ENCODE assay signal across 8 mouse cellular contexts in the genomic region with DNA sequence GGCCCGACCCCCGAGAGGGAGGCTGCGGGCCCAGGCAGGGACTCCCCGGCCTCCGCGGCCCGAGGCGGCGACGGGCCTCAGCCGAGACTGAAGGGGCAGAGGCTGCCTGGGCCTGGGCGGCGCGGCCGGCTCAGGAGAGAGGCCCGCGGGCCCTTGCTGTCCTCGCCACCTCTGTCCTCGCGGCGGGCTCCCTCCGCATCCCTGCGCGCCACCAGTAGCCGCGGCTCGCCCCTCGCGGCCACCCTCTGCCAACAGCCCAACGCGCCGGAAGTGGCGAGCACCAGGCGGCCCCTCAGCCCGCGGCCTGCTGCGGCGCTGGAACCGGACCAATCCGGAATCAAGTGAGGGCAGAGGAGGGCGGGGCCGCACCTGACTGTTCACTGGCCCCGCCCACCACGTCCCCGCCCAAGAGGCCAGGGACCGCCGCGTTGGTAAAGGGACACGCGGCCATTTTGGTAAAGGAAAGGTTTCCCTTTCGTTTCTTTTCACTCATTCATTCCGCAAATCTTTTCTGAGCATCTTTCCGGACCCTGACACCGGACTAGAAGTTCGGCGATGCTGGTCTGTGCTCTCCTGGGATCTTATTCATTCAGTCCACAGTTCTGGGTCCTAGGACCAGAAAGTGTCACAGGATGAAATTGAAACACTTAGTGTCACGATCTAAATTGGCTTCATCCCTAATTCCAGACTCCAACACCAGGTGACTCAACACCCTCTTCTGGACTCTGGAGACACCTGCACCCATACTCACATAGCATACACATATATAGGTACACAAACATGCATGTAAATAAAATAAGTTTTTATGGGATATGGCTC. TPM values are rescaled to one million over a fixed set of nuclear protein-coding genes. Genes with fewer than 3 reads are reported as not detected.
DNase-seq lines count a peak whose midpoint lies in the region; ATAC-seq and TF ChIP-seq lines count a peak whose summit lies in the region.

A gene (minus strand): TSS at position 324 of the 819 bp plus-strand sequence.

- peak within 1 kb of the TSS; percentile 80 for H3K27ac ChIP-seq in cortical plate, adult 2 months (ENCODE audit: insufficient read depth, low read length)

- DNase-seq in gastrocnemius, postnatal 10 days: peak; percentile 98
- peak; percentile 99 for DNase-seq in induced T-regulatory cell, adult 2 months (ENCODE audit: low read depth)
- DNase-seq in left cerebral cortex, adult 9 months (ENCODE audit: low spot score in 2 of 2): peak; percentile 79 to 93
- peak; percentile 99 for DNase-seq in right cerebral cortex, postnatal 14 days
- DNase-seq in urinary bladder, postnatal 36 days (ENCODE audit: low spot score in 2 of 2): peak; percentile 91 to 94

- no peak for TF ChIP-seq CTCF in cortical plate, adult 2 months (IDR thresholded peaks at IDR 0.05; ENCODE audit: extremely low read depth, insufficient read depth, low read length)

- TF ChIP-seq POLR2A in cortical plate, adult 2 months (IDR thresholded peaks at IDR 0.05; ENCODE audit: extremely low read depth, insufficient read depth, low read length): peak; percentile 40; the same call in 1 of the 2 replicates

- peak; percentile 96 for ATAC-seq in activated CD4-positive, CD25-positive, alpha-beta regulatory T cell, adult 4 months
- ATAC-seq in megakaryocyte progenitor cell, adult 5-6 weeks (replicated peaks; ENCODE audit: poor library complexity): peak; percentile 93

- H3K4me3 ChIP-seq in cortical plate, adult 2 months (ENCODE audit: insufficient read depth, low read length): peak within 1 kb of the TSS; percentile 81

- H3K4me1 ChIP-seq in cortical plate, adult 2 months (ENCODE audit: control insufficient read depth, insufficient read depth, low read length): peaks cover 3% of the 10 kb centered on the region; the same call in 1 of the 2 replicates

RNA-seq across cellular contexts. Expression of the gene that starts here (rescaled TPM):
- polyA plus RNA-seq in activated CD4-positive, CD25-positive, alpha-beta regulatory T cell, adult 4 months (2017; shearing (Covaris generic)): 100 to 1,000 TPM in 1 of 2 experiments, 10 to 100 TPM in 1; 88.4 to 103 TPM
- 140 and 149 TPM in 2 replicates for polyA plus RNA-seq in cortical plate, adult 2 months (2012; rRNA removed)
- 10 to 100 TPM; 24.5 to 39.1 TPM for total RNA-seq in gastrocnemius, postnatal 10 days (2021)
- 124 and 125 TPM in 2 replicates for total RNA-seq in megakaryocyte progenitor cell, adult 5-6 weeks (2015)
- total RNA-seq in megakaryocyte progenitor cell, adult 5-6 weeks (2017): 38.4 and 51.4 TPM in 2 replicates

Comparison
In these comparisons a context has a peak if more than half of its experiments do, and no peak if none do; other contexts are left out.
1. Peak in every context shown above with its lines: DNase-seq, ATAC-seq, H3K4me3 ChIP-seq and H3K27ac ChIP-seq.